Mouse (Mus musculus): ENCODE data around the gene 1810043G02Rik. TPM values are rescaled to one million over a fixed set of nuclear protein-coding genes. Genes with fewer than 3 reads are reported as not detected.

1810043G02Rik gene
- total and polyA plus RNA-seq, 3 experiments = 9.3 to 15.6 TPM; not detected in 1

GRCm38 (mm10) chr10:78008169-78008568, 29.8 kb downstream of the 1810043G02Rik start:
- no peak for DNase-seq (ENCODE audit: low read depth, low spot score)
- H3K9me3 ChIP-seq (replicated peaks; ENCODE audit: insufficient read depth, low read length) = no peaks in the 10 kb centered on the region
- H3K4me3 ChIP-seq (ENCODE audit: control insufficient read depth in 1 of 2, insufficient read depth in 1 of 2, low read depth in 2 of 2, low read length in 2 of 2) = peak overlapping the region; percentile 79 to 80
- H3K36me3 ChIP-seq (ENCODE audit: control insufficient read depth in 1 of 2, insufficient read depth in 2 of 2, low read length in 2 of 2) = peaks cover 0 to 1% of the 10 kb centered on the region in 2 experiments; a peak in 2 of 4 replicates
- H3K27me3 ChIP-seq (ENCODE audit: control insufficient read depth in 1 of 2, insufficient read depth in 2 of 2, low read length in 2 of 2) = no peaks in the 10 kb centered on the region
- TF ChIP-seq MYC (IDR thresholded peaks at IDR 0.05; ENCODE audit: low read depth, low read length) (no peak), TAL1 (IDR thresholded peaks at IDR 0.05; ENCODE audit: low read length) (peak; percentile 27; the same call in 1 of the 2 replicates)
- no peak overlapping the region for H3K27ac ChIP-seq (ENCODE audit: control insufficient read depth, low read depth, low read length)
- H3K9ac ChIP-seq (ENCODE audit: control insufficient read depth, low read depth, low read length, poor library complexity, severe bottlenecking) = peak overlapping the region; percentile 79
- peaks cover 19% of the 10 kb centered on the region for H3K79me2 ChIP-seq (ENCODE audit: control insufficient read depth, insufficient read depth, low read length, poor library complexity)
- H3K4me1 ChIP-seq (ENCODE audit: control insufficient read depth in 1 of 2, insufficient read depth in 2 of 2, low read length in 2 of 2) = peaks cover 2 to 14% of the 10 kb centered on the region in 2 experiments; a peak in 3 of 4 replicates

- peaks cover 0 to 1% of the 10 kb centered on the region in 2 experiments; a peak in 2 of 4 replicates for H3K36me3 ChIP-seq (ENCODE audit: control insufficient read depth in 1 of 2, insufficient read depth in 2 of 2, low read length in 2 of 2)
- peak overlapping the region; percentile 79 to 80 for H3K4me3 ChIP-seq (ENCODE audit: control insufficient read depth in 1 of 2, insufficient read depth in 1 of 2, low read depth in 2 of 2, low read length in 2 of 2)
- H3K4me1 ChIP-seq (ENCODE audit: control insufficient read depth in 1 of 2, insufficient read depth in 2 of 2, low read length in 2 of 2) = peaks cover 2 to 14% of the 10 kb centered on the region in 2 experiments; a peak in 3 of 4 replicates
- H3K27me3 ChIP-seq (ENCODE audit: control insufficient read depth in 1 of 2, insufficient read depth in 2 of 2, low read length in 2 of 2) = no peaks in the 10 kb centered on the region
- H3K79me2 ChIP-seq (ENCODE audit: control insufficient read depth, insufficient read depth, low read length, poor library complexity) = peaks cover 19% of the 10 kb centered on the region
- H3K9ac ChIP-seq (ENCODE audit: control insufficient read depth, low read depth, low read length, poor library complexity, severe bottlenecking) = peak overlapping the region; percentile 79
- H3K27ac ChIP-seq (ENCODE audit: control insufficient read depth, low read depth, low read length) = peak overlapping the region; percentile 80
- H3K9me3 ChIP-seq (replicated peaks; ENCODE audit: insufficient read depth, low read length) = no peaks in the 10 kb centered on the region
- peak; percentile 97 for DNase-seq (ENCODE audit: low read depth, low spot score)
- no peak for TF ChIP-seq GABPA (IDR thresholded peaks at IDR 0.05; ENCODE audit: low read depth, low read length)
- peak; percentile 50; the same call in 1 of the 2 replicates for TF ChIP-seq HCFC1 (IDR thresholded peaks at IDR 0.05; ENCODE audit: low read depth, low read length)
- no peak for TF ChIP-seq GATA1 (IDR thresholded peaks at IDR 0.05; ENCODE audit: low read depth, low read length)
- no peak for TF ChIP-seq UBTF (IDR thresholded peaks at IDR 0.05; ENCODE audit: borderline replicate concordance, insufficient read depth, low read depth, low read length)
- TF ChIP-seq MAX (IDR thresholded peaks at IDR 0.05; ENCODE audit: low read length) = peak; percentile 91
- TF ChIP-seq MAZ (IDR thresholded peaks at IDR 0.05; ENCODE audit: low read depth, low read length) = no peak
- TF ChIP-seq ZC3H11A (IDR thresholded peaks at IDR 0.05; ENCODE audit: low read depth, low read length) = no peak
- TF ChIP-seq NELFE (IDR thresholded peaks at IDR 0.05; ENCODE audit: low read depth, low read length) = peak; percentile 79
- TF ChIP-seq MEF2A (IDR thresholded peaks at IDR 0.05; ENCODE audit: extremely low read depth, insufficient replicate concordance, low read depth, low read length, poor library complexity, severe bottlenecking) = no peak
- no peak for TF ChIP-seq MAFK (IDR thresholded peaks at IDR 0.05; ENCODE audit: borderline replicate concordance, low read depth, low read length)
- TF ChIP-seq MYC (IDR thresholded peaks at IDR 0.05; ENCODE audit: low read depth, low read length) = peak; percentile 92
- no peak for TF ChIP-seq ZKSCAN1 (IDR thresholded peaks at IDR 0.05; ENCODE audit: low read depth, low read length)
- peak; percentile 96 for TF ChIP-seq SIN3A (IDR thresholded peaks at IDR 0.05; ENCODE audit: low read length)
- no peak for TF ChIP-seq RAD21 (IDR thresholded peaks at IDR 0.05; ENCODE audit: low read depth, low read length)
- TF ChIP-seq KAT2A (conservative IDR thresholded peaks at IDR 0.05; ENCODE audit: low read depth, low read length) = no peak
- TF ChIP-seq ELF1 (IDR thresholded peaks at IDR 0.05; ENCODE audit: low read depth, low read length) = no peak
- TF ChIP-seq MXI1 (IDR thresholded peaks at IDR 0.05; ENCODE audit: low read depth, low read length) = peak; percentile 99
- TF ChIP-seq USF2 (IDR thresholded peaks at IDR 0.05; ENCODE audit: borderline replicate concordance in 1 of 2, insufficient read depth in 1 of 2, low read depth in 1 of 2, low read length in 2 of 2) = no peak
- TF ChIP-seq TBP (IDR thresholded peaks at IDR 0.05; ENCODE audit: low read depth, low read length) = peak; percentile 65; the same call in 1 of the 2 replicates
- 0 out of 2 replicates have a peak, but pooled peaks have one; percentile 19 for TF ChIP-seq ZMIZ1 (IDR thresholded peaks at IDR 0.05; ENCODE audit: low read depth, low read length)
- no peak; the same call in 1 of the 2 replicates for TF ChIP-seq POLR2AphosphoS2 (IDR thresholded peaks at IDR 0.05; ENCODE audit: low read length)
- TF ChIP-seq E2F4 (IDR thresholded peaks at IDR 0.05; ENCODE audit: borderline replicate concordance, low read depth, low read length) = no peak
- no peak for TF ChIP-seq CHD2 (IDR thresholded peaks at IDR 0.05; ENCODE audit: low read length)
- no peak for TF ChIP-seq JUND (IDR thresholded peaks at IDR 0.05; ENCODE audit: low read depth, low read length)
- peak; percentile 67 for TF ChIP-seq NRF1 (IDR thresholded peaks at IDR 0.05; ENCODE audit: insufficient read depth, low read depth, low read length, poor library complexity, severe bottlenecking)
- TF ChIP-seq BHLHE40 (IDR thresholded peaks at IDR 0.05; ENCODE audit: borderline replicate concordance, low read depth, low read length) = no peak
- TF ChIP-seq MYB (IDR thresholded peaks at IDR 0.05; ENCODE audit: low read depth, low read length) = no peak
- no peak for TF ChIP-seq ZNF384 (IDR thresholded peaks at IDR 0.05; ENCODE audit: low read depth, low read length)
Observed at GRCm38 (mm10) chr10:78009184-78009944, 31.0 kb downstream of the 1810043G02Rik start.
